Mouse (Mus musculus): ENCODE results near the gene Eif2b3. TPM values are rescaled to one million over a fixed set of nuclear protein-coding genes. Genes with fewer than 3 reads are reported as not detected.

Eif2b3 gene
- polyA plus RNA-seq, 1 experiment from 2014 or later, result 16.1 TPM

GRCm38 (mm10) chr4:117056514-117056913 lies 37.3 kb downstream of the Eif2b3 start:
- Histone ChIP-seq H3K4me2 (replicated peaks; ENCODE audit: low read depth) (no peak overlapping the region), H3K27ac (ENCODE audit: low read depth, low read length) (no peak overlapping the region), H3K36me3 (ENCODE audit: control insufficient read depth, insufficient read depth) (no peaks in the 10 kb centered on the region), H3K4me3 (ENCODE audit: low read depth, low read length) (no peak overlapping the region), H3K4me1 (replicated peaks; ENCODE audit: control insufficient read depth, insufficient read depth, low read length) (no peaks in the 10 kb centered on the region), H3K27me3 (replicated peaks; ENCODE audit: control insufficient read depth, insufficient read depth, low read length) (no peaks in the 10 kb centered on the region), H3K9ac (ENCODE audit: low read depth, low read length) (no peak overlapping the region), H3K9me3 (ENCODE audit: control insufficient read depth) (no peaks in the 10 kb centered on the region)
- no peak for ATAC-seq
- TF ChIP-seq CTCF (IDR thresholded peaks at IDR 0.05; ENCODE audit: low read depth), result no peak
- WGBS, result 73% methylated on average over 2 of the region's 2 CpGs

DNA sequence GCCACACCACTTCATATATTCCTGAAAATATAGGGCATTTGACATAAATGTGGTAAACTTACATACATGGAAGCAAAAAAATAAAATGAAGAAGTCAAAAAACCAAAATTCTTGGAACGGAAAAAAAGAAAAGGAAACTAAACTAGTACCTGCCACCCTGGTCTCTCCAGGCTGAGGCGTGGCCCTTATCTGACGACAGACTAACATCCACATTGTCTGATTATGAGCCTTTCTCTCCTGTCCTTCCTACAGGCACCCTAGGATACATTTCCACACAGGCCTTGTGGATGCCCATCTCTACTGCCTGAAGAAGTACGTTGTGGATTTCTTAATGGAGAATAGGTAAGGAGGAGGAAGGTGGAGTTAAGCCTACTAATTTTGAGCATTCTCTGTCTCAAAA lies 39.3 kb downstream of the Eif2b3 start:
- TF ChIP-seq CTCF (IDR thresholded peaks at IDR 0.05; ENCODE audit: low read depth), result no peak
- no peak overlapping the region for H3K9ac ChIP-seq (ENCODE audit: low read depth, low read length)
- no peaks in the 10 kb centered on the region for H3K36me3 ChIP-seq (ENCODE audit: control insufficient read depth, insufficient read depth)
- H3K4me2 ChIP-seq (replicated peaks; ENCODE audit: low read depth), result no peak overlapping the region
- no peak for ATAC-seq
- no peaks in the 10 kb centered on the region for H3K27me3 ChIP-seq (replicated peaks; ENCODE audit: control insufficient read depth, insufficient read depth, low read length)
- no peaks in the 10 kb centered on the region for H3K4me1 ChIP-seq (replicated peaks; ENCODE audit: control insufficient read depth, insufficient read depth, low read length)
- H3K4me3 ChIP-seq (ENCODE audit: low read depth, low read length), result no peak overlapping the region
- H3K9me3 ChIP-seq (ENCODE audit: control insufficient read depth), result no peaks in the 10 kb centered on the region
- WGBS, result 71% methylated on average over 4 of the region's 4 CpGs
- H3K27ac ChIP-seq (ENCODE audit: low read depth, low read length), result no peak overlapping the region

GRCm38 (mm10) chr4:117062700-117063390 lies 43.6 kb downstream of the Eif2b3 start:
- Histone ChIP-seq H3K4me3 (ENCODE audit: low read depth, low read length) (no peak overlapping the region), H3K9me3 (ENCODE audit: control insufficient read depth) (no peaks in the 10 kb centered on the region), H3K4me1 (replicated peaks; ENCODE audit: control insufficient read depth, insufficient read depth, low read length) (no peaks in the 10 kb centered on the region), H3K27me3 (replicated peaks; ENCODE audit: control insufficient read depth, insufficient read depth, low read length) (no peaks in the 10 kb centered on the region), H3K27ac (ENCODE audit: low read depth, low read length) (no peak overlapping the region), H3K4me2 (replicated peaks; ENCODE audit: low read depth) (no peak overlapping the region), H3K9ac (ENCODE audit: low read depth, low read length) (no peak overlapping the region), H3K36me3 (ENCODE audit: control insufficient read depth, insufficient read depth) (peaks cover 7% of the 10 kb centered on the region; the same call in 1 of the 2 replicates)
- no peak for TF ChIP-seq CTCF (IDR thresholded peaks at IDR 0.05; ENCODE audit: low read depth)
- no peak for ATAC-seq
- WGBS, result 75% methylated on average over 4 of the region's 4 CpGs

- peaks cover 24% of the 10 kb centered on the region; the same call in 1 of the 2 replicates for H3K36me3 ChIP-seq (ENCODE audit: control insufficient read depth, insufficient read depth)
- ATAC-seq, result no peak
These were observed 48.8 kb downstream of the Eif2b3 start for GRCm38 (mm10) chr4:117068035-117068434.

GRCm38 (mm10) chr4:117069647-117070046 lies 50.4 kb downstream of the Eif2b3 start:
- Histone ChIP-seq H3K9me3 (ENCODE audit: control insufficient read depth) (no peaks in the 10 kb centered on the region), H3K4me2 (replicated peaks; ENCODE audit: low read depth) (no peak overlapping the region), H3K4me1 (replicated peaks; ENCODE audit: control insufficient read depth, insufficient read depth, low read length) (no peaks in the 10 kb centered on the region), H3K27me3 (replicated peaks; ENCODE audit: control insufficient read depth, insufficient read depth, low read length) (no peaks in the 10 kb centered on the region), H3K9ac (ENCODE audit: low read depth, low read length) (no peak overlapping the region), H3K36me3 (ENCODE audit: control insufficient read depth, insufficient read depth) (peaks cover 24% of the 10 kb centered on the region; the same call in 1 of the 2 replicates), H3K4me3 (ENCODE audit: low read depth, low read length) (no peak overlapping the region), H3K27ac (ENCODE audit: low read depth, low read length) (no peak overlapping the region)
- ATAC-seq, result no peak
- no peak for TF ChIP-seq CTCF (IDR thresholded peaks at IDR 0.05; ENCODE audit: low read depth)
- 97% methylated on average over 1 of the region's 1 CpGs for WGBS

More at GRCm38 (mm10) chr4:117068035-117068434, 48.8 kb downstream of the Eif2b3 start:
- no peak overlapping the region for H3K27ac ChIP-seq (ENCODE audit: low read depth, low read length)
- WGBS, result 75% methylated on average over 7 of the region's 7 CpGs
- H3K9me3 ChIP-seq (ENCODE audit: control insufficient read depth), result no peaks in the 10 kb centered on the region
- no peak overlapping the region for H3K4me3 ChIP-seq (ENCODE audit: low read depth, low read length)
- no peak overlapping the region for H3K4me2 ChIP-seq (replicated peaks; ENCODE audit: low read depth)
- no peak for TF ChIP-seq CTCF (IDR thresholded peaks at IDR 0.05; ENCODE audit: low read depth)
- no peak overlapping the region for H3K9ac ChIP-seq (ENCODE audit: low read depth, low read length)
- H3K4me1 ChIP-seq (replicated peaks; ENCODE audit: control insufficient read depth, insufficient read depth, low read length), result no peaks in the 10 kb centered on the region
- H3K27me3 ChIP-seq (replicated peaks; ENCODE audit: control insufficient read depth, insufficient read depth, low read length), result no peaks in the 10 kb centered on the region

DNA sequence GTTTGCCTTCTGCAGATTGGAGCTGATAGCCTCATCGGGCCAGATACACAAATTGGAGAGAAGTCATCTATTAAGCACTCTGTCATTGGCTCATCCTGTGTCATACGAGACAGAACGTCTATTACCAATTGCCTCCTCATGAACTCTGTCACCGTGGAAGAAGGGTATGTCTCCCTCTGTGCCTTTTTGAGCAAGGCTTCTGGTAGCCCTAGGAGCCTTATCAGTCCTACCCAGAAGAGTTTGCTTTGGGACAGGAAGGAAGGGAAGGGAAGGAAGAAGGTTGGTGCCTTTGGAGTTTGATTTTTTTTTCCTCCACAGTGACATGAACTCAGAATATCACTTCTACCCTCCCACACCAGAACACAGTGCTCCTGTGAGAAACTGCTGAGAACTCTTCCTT lies 51.4 kb downstream of the Eif2b3 start:
- no peaks in the 10 kb centered on the region for H3K9me3 ChIP-seq (ENCODE audit: control insufficient read depth)
- no peak overlapping the region for H3K9ac ChIP-seq (ENCODE audit: low read depth, low read length)
- no peak for TF ChIP-seq CTCF (IDR thresholded peaks at IDR 0.05; ENCODE audit: low read depth)
- H3K27me3 ChIP-seq (replicated peaks; ENCODE audit: control insufficient read depth, insufficient read depth, low read length), result no peaks in the 10 kb centered on the region
- ATAC-seq, result no peak
- no peaks in the 10 kb centered on the region for H3K4me1 ChIP-seq (replicated peaks; ENCODE audit: control insufficient read depth, insufficient read depth, low read length)
- H3K4me2 ChIP-seq (replicated peaks; ENCODE audit: low read depth), result no peak overlapping the region
- no peak overlapping the region for H3K4me3 ChIP-seq (ENCODE audit: low read depth, low read length)
- 76% methylated on average over 4 of the region's 4 CpGs for WGBS
- no peak overlapping the region for H3K27ac ChIP-seq (ENCODE audit: low read depth, low read length)
- H3K36me3 ChIP-seq (ENCODE audit: control insufficient read depth, insufficient read depth), result peaks cover 23% of the 10 kb centered on the region; the same call in 1 of the 2 replicates

All from intestine, postnatal 0 days (tissue).